Mouse (Mus musculus): ENCODE measurements around the gene Sema4a.

GRCm38 (mm10) chr3:88480679-88481078, 19.7 kb upstream of the Sema4a start:
- TF ChIP-seq CTCF (IDR thresholded peaks at IDR 0.05; ENCODE audit: low read depth), result no peak
- no peak for TF ChIP-seq EP300 (optimal IDR thresholded peaks at IDR 0.05)
